Mouse (Mus musculus): ENCODE results near the gene Cenpt.

The Cenpt gene

DNA sequence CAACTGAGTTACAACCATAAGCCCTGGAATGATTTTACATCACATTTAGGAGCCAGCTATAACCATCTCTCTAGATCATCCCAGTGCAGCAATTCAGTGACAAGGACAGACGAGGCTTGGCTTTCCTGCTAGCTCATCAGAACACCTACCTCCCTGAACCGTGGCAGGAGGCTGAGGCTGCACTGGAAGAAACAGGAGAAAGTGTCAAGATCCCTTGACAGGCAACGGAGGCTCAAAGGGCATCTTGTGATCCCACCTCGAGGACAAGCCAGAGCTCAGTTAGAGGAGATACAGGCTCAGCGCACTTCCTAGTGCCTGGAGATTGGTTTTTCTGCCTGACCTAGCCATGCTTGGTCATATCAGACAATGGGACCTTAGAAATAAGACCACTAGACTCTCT, 40.6 kb downstream of the Cenpt start:
- in situ Hi-C loops (cut with MboI; ENCODE audit: low pct_unique_long_range_greater_than_20kb in 1 of 2, low sequenced_read_pairs in 2 of 2, unreplicated experiment in 1 of 2): no loop called here

DNA sequence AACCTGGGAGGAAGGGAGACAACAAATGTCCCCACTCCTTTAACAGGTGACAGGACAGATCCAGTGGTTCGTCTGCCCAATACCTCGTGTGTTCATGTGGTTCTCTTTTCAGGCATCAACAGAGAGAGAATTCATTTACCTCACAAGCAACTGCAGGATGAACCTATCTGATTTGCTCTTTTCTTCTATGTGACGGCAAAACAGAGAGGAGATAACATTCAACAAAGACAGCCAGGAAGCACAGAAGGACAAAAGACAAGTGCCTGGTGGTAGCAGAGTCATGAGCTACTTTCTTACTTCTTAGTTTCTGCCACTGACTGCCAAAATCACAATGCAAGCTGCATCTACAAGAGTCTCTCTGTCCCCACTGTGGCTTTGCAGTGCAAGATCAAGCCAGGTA, 41.5 kb downstream of the Cenpt start:
- in situ Hi-C loops (cut with MboI; ENCODE audit: low pct_unique_long_range_greater_than_20kb in 1 of 2, low sequenced_read_pairs in 2 of 2, unreplicated experiment in 1 of 2): no loop called here

DNA sequence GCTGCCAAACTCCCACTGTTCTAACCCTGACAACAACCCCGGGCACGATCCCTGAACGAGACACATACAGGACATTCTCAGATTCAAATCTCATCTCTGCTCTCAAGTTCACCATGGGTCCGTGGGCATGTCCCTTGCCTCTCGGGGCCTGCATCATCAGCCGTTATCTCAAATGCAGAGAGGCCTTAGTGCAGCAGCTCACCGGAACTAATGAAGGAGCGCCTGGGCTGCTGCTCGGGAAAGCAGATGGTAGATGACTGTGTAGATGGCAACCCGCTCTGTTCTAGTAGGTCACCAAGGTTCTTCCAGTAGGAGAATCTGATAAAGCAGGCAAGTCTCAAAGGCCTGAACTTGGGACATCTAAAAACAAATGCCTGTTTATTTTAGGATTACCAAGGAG, 42.0 kb downstream of the Cenpt start:
- in situ Hi-C loops (cut with MboI; ENCODE audit: low pct_unique_long_range_greater_than_20kb in 1 of 2, low sequenced_read_pairs in 2 of 2, unreplicated experiment in 1 of 2): no loop called here

DNA sequence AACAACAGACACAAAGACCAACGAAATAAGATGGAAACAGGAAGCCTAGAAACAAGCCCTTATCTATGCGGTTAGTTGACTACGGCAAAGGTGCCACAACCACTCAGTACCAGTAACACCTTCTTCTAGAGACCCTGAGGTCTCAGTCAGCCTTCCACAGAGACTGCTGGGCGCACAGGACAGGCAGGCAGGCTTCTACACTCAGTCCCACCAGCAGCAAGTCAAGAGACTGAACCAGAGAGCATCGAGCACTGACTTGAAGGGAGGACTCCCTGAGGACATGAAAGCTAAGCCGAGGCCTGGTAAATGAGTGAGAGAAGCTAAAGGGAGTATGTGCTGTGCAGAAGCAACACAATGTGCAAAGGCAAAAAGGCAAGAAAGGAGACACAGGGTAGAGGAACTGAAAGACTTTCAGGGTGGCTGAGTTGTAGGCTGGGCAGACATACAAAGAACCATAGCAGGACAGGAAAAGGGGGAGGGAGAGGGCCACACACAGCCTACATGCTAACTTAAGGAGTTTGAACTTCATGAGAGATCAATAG, 42.8 kb downstream of the Cenpt start:
- in situ Hi-C loops (cut with MboI; ENCODE audit: low pct_unique_long_range_greater_than_20kb in 1 of 2, low sequenced_read_pairs in 2 of 2, unreplicated experiment in 1 of 2): no loop called here

DNA sequence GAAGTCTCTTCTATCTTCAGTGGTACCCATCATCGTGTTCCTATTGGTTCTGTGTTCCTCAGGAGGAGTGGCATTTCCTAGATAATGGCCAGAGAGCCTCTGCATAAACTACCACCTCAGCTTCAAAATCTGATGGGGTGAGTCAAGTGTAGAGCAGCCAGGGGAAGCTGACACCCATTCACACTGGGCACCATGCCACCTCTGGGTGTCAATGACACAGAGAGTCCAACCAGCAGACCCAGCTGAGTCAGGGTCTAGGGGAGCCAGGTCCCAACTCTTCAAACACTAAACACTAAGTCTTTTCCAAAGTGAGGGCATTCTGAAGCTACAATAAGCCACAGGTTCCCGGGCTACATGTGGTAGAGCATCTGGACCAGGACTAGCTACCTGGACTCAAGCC, 44.6 kb downstream of the Cenpt start:
- in situ Hi-C loops (cut with MboI; ENCODE audit: low pct_unique_long_range_greater_than_20kb in 1 of 2, low sequenced_read_pairs in 2 of 2, unreplicated experiment in 1 of 2): no loop called here

DNA sequence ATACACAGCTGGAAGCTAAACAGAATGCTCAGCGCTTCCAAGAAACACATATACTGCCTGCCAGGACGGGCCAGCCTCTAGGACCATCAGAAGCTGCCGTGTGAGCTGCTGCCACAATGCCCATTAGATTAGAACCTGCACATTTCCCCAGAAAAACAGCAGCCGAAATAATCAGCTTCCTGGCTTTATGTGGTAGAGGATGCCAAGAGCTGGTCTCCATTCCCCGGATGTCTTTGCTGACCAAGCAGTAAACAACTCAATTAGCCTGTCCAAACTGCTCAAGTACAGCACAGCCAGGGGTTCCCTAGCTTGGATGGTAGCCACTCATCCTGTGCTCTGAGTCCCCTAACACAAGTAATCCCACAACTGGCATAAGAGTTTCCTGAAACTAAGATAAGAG, 45.3 kb downstream of the Cenpt start:
- in situ Hi-C loops (cut with MboI; ENCODE audit: low pct_unique_long_range_greater_than_20kb in 1 of 2, low sequenced_read_pairs in 2 of 2, unreplicated experiment in 1 of 2): no loop called here

DNA sequence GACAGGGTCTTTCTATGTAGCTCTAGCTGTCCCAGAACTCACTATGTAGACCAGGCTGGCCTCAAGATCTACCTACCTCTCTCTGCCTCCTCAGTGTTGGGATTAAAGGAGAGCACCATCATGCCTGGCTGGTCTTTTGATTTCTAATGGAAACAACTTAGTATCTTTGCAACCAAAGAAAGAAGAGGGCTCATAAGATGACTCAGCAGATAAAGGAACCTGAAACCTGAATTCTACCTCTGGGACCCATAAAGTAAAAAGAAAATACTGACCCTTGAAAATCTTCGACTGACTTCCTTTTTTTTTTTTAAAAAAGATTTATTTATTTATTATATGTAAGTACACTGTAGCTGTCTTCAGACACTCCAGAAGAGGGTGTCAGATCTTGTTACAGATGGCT, 47.1 kb downstream of the Cenpt start:
- in situ Hi-C loops (cut with MboI; ENCODE audit: low pct_unique_long_range_greater_than_20kb in 1 of 2, low sequenced_read_pairs in 2 of 2, unreplicated experiment in 1 of 2): no loop called here

DNA sequence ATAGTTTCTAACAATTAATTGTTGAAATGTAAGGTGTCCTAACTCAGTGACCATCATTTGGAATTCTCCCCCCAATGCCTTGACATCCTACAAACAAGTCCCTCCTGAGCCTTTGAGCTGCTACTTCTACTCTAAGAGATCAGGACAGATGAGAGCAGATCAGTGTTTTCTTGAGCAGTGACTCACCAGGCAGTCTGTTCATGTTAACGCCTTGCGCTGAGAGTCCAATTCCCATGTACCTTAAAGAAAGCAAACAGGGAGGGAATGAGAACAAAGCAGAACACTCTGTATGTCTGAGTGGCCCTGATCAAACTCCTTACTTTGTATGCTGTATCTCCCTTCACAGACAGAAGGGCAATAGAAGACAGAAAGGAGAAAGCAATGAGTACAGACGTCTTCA, 47.7 kb downstream of the Cenpt start:
- in situ Hi-C loops (cut with MboI; ENCODE audit: low pct_unique_long_range_greater_than_20kb in 1 of 2, low sequenced_read_pairs in 2 of 2, unreplicated experiment in 1 of 2): no loop called here

DNA sequence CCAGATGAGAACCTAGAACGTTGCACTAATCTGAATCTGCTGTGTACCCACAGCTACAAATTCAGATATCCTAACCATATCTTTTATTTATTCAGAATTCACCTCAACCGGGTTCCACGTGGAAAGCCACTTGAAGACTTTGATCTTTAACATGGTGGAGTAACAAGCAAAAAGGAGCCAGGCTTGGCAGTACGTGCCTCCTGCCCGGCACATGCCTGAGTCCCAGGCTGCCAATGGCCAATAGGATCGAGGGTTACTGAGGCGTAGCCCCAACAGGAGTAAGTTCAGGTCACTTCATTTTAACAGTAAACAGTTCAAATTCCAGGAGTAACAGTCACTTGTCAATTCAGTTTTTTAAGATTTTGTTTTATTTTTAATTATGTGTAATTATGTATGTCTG, 48.3 kb downstream of the Cenpt start:
- in situ Hi-C loops (cut with MboI; ENCODE audit: low pct_unique_long_range_greater_than_20kb in 1 of 2, low sequenced_read_pairs in 2 of 2, unreplicated experiment in 1 of 2): no loop called here

DNA sequence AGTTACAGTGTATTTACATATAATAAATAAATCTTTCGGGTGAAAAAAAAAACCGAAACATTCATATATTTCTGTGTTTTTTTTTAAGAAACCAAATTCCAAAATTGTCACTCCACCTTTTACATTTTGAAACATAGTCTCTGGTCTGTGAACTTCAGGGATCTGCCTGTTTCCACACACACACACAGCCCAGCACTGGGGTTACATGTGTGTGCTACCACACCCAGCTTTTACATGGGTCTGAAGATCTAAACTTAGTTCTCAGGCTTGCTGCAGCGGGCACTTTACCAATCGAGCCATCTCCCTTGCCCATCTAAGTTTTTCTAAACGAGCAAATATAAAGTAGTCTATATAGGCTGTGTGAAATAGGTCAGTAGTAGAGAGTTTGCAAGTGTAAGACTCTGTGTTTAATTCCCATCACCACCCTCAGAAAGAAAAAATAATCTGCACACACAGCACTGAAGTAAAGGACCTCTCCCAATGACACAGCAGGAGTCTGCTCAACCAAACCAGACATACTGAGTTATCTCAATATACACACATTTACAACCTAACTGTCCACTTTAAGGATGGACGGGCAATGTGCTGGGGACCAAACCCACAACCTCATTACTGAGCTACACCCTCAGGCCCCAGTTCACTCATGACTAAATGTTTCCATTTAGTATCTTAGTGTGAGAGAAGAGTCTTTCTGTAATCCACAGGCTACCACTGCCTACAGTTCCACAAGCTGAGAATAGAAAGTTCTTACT, 51.7 kb downstream of the Cenpt start:
- in situ Hi-C loops (cut with MboI; ENCODE audit: low pct_unique_long_range_greater_than_20kb in 1 of 2, low sequenced_read_pairs in 2 of 2, unreplicated experiment in 1 of 2): no loop called here

DNA sequence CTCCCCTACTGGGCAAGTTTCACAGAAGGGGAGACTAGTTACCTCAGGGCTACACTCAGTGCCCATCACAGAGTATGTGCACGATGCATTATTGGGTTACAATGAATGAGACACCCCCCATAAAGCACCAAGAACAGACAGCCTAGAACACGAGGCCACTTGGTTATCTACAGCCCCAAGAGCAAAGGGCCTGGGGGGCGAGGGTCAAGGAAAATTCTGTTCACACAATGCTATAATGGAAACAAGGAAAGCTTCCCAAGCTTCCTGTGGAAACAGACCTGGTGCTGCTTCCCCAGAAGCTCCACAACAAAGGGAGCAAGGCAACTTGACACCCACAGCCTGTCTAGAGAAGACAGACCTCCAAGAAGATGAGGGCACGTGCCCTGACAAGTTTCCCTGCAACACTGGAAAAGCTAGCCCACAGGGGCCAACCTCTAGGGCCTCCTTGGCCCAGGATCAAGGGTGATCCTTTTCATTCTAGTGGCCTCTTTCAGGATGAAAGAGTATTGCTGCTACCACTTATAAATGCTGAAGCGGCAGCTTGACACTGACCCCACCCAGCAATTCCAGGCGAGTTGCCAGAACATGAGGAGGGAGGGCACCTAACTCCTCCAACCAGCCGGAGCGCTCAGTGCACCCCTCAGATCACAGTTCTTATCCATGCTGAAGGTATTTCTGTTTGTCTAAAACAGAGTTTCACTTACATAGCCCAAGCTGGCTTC, 53.8 kb downstream of the Cenpt start:
- in situ Hi-C loops (cut with MboI; ENCODE audit: low pct_unique_long_range_greater_than_20kb in 1 of 2, low sequenced_read_pairs in 2 of 2, unreplicated experiment in 1 of 2): no loop called here

DNA sequence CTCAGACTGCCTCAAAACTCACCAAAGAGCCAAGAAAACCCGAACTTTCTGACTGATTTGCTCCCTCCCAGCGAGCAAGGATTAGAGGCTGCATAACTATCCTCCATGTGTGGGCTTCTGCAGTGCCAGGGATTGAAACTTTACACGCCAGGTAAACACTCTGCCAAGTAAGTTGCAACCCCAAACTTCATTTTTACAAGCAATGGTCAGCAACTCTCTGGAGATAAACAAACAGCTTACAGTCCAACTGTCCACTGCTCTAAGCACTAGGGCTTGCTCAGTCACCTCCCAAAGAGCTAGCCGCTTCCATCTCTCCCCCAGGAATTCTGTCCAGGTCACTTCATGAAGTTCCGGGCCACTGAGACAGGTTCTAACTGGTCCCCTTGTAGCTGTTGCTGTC, 54.7 kb downstream of the Cenpt start:
- in situ Hi-C loops (cut with MboI; ENCODE audit: low pct_unique_long_range_greater_than_20kb in 1 of 2, low sequenced_read_pairs in 2 of 2, unreplicated experiment in 1 of 2): no loop called here

DNA sequence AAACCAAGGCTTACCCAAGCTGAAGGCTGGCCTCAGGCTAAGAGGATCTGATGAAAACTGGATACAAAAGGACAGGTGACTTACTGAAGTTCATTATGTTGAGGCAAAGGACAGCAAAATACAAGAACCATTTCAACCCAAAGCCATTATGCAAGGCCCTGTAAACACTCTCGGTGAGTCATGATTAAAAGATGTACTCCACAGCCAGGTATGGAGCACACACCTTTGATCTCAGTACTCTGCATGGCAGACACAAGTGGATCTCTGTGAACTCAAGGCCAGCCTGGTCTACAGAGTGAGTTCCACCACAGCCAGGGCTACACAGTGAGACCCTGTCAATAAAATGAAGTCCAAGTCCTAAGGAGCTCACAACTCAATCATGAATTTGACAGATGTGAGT, 57.3 kb downstream of the Cenpt start:
- in situ Hi-C loops (cut with MboI; ENCODE audit: low pct_unique_long_range_greater_than_20kb in 1 of 2, low sequenced_read_pairs in 2 of 2, unreplicated experiment in 1 of 2): no loop called here
